Mouse (Mus musculus): ENCODE measurements around the gene Ccr5.

The Ccr5 gene

GRCm38 (mm10) chr9:124138055-124138775 lies 16.9 kb downstream of the Ccr5 start:
- DNase-seq (ENCODE audit: low spot score): no peak

- DNase-seq (ENCODE audit: low spot score): no peak
Observed at GRCm38 (mm10) chr9:124143678-124144077, 22.3 kb downstream of the Ccr5 start.

- DNase-seq (ENCODE audit: low spot score): no peak
Observed at GRCm38 (mm10) chr9:124146307-124146706, 25.0 kb downstream of the Ccr5 start.

Data from layer of hippocampus, adult 9-10 months (tissue).